Comparison of ENCODE assay signal across 15 mouse cellular contexts in genomic region chr19:34022759-34023158, GRCm38 (mm10). TPM values are rescaled to one million over a fixed set of nuclear protein-coding genes. Genes with fewer than 3 reads are reported as not detected.
A peak's percentile ranks its signal among the peaks of the same experiment; 100 is the strongest.
DNase-seq lines count a peak whose midpoint lies in the region; ATAC-seq and TF ChIP-seq lines count a peak whose summit lies in the region.
"Had no signal": no experiment of that assay in that cellular context is flagged by ENCODE, and none has a peak within 500 bp of the region (broad histone marks: within the 10 kb centered on the region; RNA-seq: fewer than 3 reads in every experiment).

No protein-coding gene starts in this region.

- no peak overlapping the region for H3K9ac ChIP-seq in CH12.LX (ENCODE audit: insufficient read depth, low read depth)
- no peak overlapping the region for H3K9ac ChIP-seq in heart, embryonic 12.5 days
- H3K9ac ChIP-seq: liver, embryonic 13.5 days had no signal

- ATAC-seq in heart, embryonic 12.5 days (ENCODE audit: insufficient number of reproducible peaks, low FRiP score) = no peak

- H3K4me3 ChIP-seq in CH12.LX (replicated peaks in 1 of 3; ENCODE audit: low read depth in 2 of 3, low read length in 2 of 3, poor library complexity in 1 of 3) = no peak overlapping the region
- H3K4me3 ChIP-seq in heart, embryonic 12.5 days = no peak overlapping the region
- H3K4me3 ChIP-seq: liver, embryonic 13.5 days had no signal

- H3K4me1 ChIP-seq in CH12.LX (ENCODE audit: control insufficient read depth in 1 of 2, insufficient read depth in 2 of 2) = no peaks in the 10 kb centered on the region
- no peaks in the 10 kb centered on the region for H3K4me1 ChIP-seq in heart, embryonic 12.5 days (replicated peaks)
- H3K4me1 ChIP-seq: liver, embryonic 13.5 days had no signal

- peak; percentile 5 for DNase-seq in kidney, adult 9 months
- DNase-seq in kidney, postnatal 10 days = no peak
- peak; percentile 28 for DNase-seq in CH12.LX (ENCODE audit: extremely low read depth)
- DNase-seq in Muller cell, postnatal 12 days (ENCODE audit: inconsistent ontology term) = peak; percentile 10
- peak; percentile 3 for DNase-seq in lung, postnatal 36 days
- DNase-seq in urinary bladder, postnatal 25 days (ENCODE audit: low spot score) = no peak
- DNase-seq: cerebellum, postnatal 36 days; layer of hippocampus, adult 9-11 months; liver, embryonic 13.5 days; spleen, adult 18-20 months had no signal

- in situ Hi-C loops in CH12.LX (cut with MboI; ENCODE audit: low pct_ligation_motif_present, low pct_unique_long_range_greater_than_20kb, low sequenced_read_pairs) = no loop called here

- TF ChIP-seq POLR2A in CH12.LX (IDR thresholded peaks at IDR 0.05; ENCODE audit: low read depth, low read length) = no peak

- no peaks in the 10 kb centered on the region for H3K9me3 ChIP-seq in CH12.LX (replicated peaks; ENCODE audit: low read length)
- H3K9me3 ChIP-seq in heart, embryonic 12.5 days (replicated peaks) = no peaks in the 10 kb centered on the region
- H3K9me3 ChIP-seq: liver, embryonic 13.5 days had no signal

- H3K27me3 ChIP-seq in CH12.LX (replicated peaks) = no peaks in the 10 kb centered on the region
- no peaks in the 10 kb centered on the region for H3K27me3 ChIP-seq in heart, embryonic 12.5 days (replicated peaks)
- H3K27me3 ChIP-seq: liver, embryonic 13.5 days had no signal

- H3K79me2 ChIP-seq in CH12.LX (replicated peaks; ENCODE audit: control insufficient read depth, extremely low read depth, insufficient read depth, poor library complexity, severe bottlenecking) = no peaks in the 10 kb centered on the region

- peak; percentile 37 to 64; a peak in 3 of 4 replicates for TF ChIP-seq CTCF in CH12.LX (conservative IDR thresholded peaks at IDR 0.05 in 1 of 2, IDR thresholded peaks at IDR 0.05 in 1 of 2; ENCODE audit: low read depth in 2 of 2, low read length in 2 of 2)

- H3K36me3 ChIP-seq in CH12.LX (replicated peaks in 1 of 2; ENCODE audit: control insufficient read depth in 1 of 2, insufficient read depth in 1 of 2, low read length in 1 of 2) = no peaks in the 10 kb centered on the region
- no peaks in the 10 kb centered on the region for H3K36me3 ChIP-seq in heart, embryonic 12.5 days
- H3K36me3 ChIP-seq: liver, embryonic 13.5 days had no signal

- TF ChIP-seq RAD21 in CH12.LX (IDR thresholded peaks at IDR 0.05; ENCODE audit: low read depth, low read length) = peak; percentile 42

- no peak for TF ChIP-seq EP300 in CH12.LX (IDR thresholded peaks at IDR 0.05; ENCODE audit: low read length)

- no peak overlapping the region for H3K4me2 ChIP-seq in CH12.LX (ENCODE audit: insufficient read depth, low read depth, poor library complexity, severe bottlenecking)
- H3K4me2 ChIP-seq in heart, embryonic 12.5 days = no peak overlapping the region
- H3K4me2 ChIP-seq: liver, embryonic 13.5 days had no signal

- dilution Hi-C loops in CH12.LX (cut with MboI; ENCODE audit: extremely low pct_ligation_motif_present, extremely low pct_unique_long_range_greater_than_20kb, low sequenced_read_pairs) = no loop called here

- no peak overlapping the region for H3K27ac ChIP-seq in CH12.LX (ENCODE audit: insufficient read depth, low read depth)
- H3K27ac ChIP-seq in heart, embryonic 12.5 days (ENCODE audit: poor library complexity, severe bottlenecking) = no peak overlapping the region
- H3K27ac ChIP-seq: liver, embryonic 13.5 days had no signal

- WGBS in heart, embryonic 12.5 days = 51% methylated on average over 3 of the region's 3 CpGs

TF ChIP-seq in CH12.LX, 34 proteins besides CTCF, POLR2A, EP300 and RAD21:
- TF ChIP-seq ELF1 (IDR thresholded peaks at IDR 0.05; ENCODE audit: low read depth, low read length) (no peak), SMC3 (IDR thresholded peaks at IDR 0.05; ENCODE audit: low read depth, low read length) (peak; percentile 37)

RNA-seq across cellular contexts. Expression of gene Lipk, which starts 14.7 kb away (rescaled TPM):
- total RNA-seq in CH12.LX (2012; rRNA removed) (not detected in 2 replicates), CH12.LX (2014; rRNA removed) (not detected in 2 replicates)
- not detected in 2 replicates for polyA plus RNA-seq in CH12.LX (2012; ENCODE audit: insufficient read length, low read depth)
- polyA plus RNA-seq in heart, embryonic 12.5 days (2016; fragmentation: Nextera tagmentation; extraction: Ambion mirVana) = not detected in 2 replicates
- total RNA-seq: heart, postnatal 10 days had no signal
- polyA plus RNA-seq: frontal cortex, adult 2 months; liver, embryonic 13.5 days; neural tube, embryonic 11.5 days had no signal

RNA-seq across cellular contexts. Expression of gene Lipn, which starts 44.4 kb away (rescaled TPM):
- total RNA-seq in CH12.LX (2012; rRNA removed) = not detected in 2 replicates
- not detected in 2 replicates for total RNA-seq in CH12.LX (2014; rRNA removed)
- polyA plus RNA-seq in CH12.LX (2012; ENCODE audit: insufficient read length, low read depth) = not detected in 2 replicates
- not detected in 2 replicates for polyA plus RNA-seq in heart, embryonic 12.5 days (2016; fragmentation: Nextera tagmentation; extraction: Ambion mirVana)
- total RNA-seq: adrenal gland, adult 18-20 months; heart, postnatal 10 days had no signal
- polyA plus RNA-seq: frontal cortex, adult 2 months; liver, embryonic 13.5 days; neural tube, embryonic 11.5 days had no signal

Comparison
In these comparisons a context has a peak if more than half of its experiments do, and no peak if none do; other contexts are left out.
1. DNase-seq: peak in kidney, adult 9 months (single experiment), CH12.LX (single experiment), Muller cell, postnatal 12 days (single experiment) and lung, postnatal 36 days (single experiment); none in kidney, postnatal 10 days (single experiment) and urinary bladder, postnatal 25 days (single experiment).